In genomic region chr19:5831958-5832320, GRCm38 (mm10) we compare ENCODE assay signal across 12 mouse cellular contexts. TPM values are rescaled to one million over a fixed set of nuclear protein-coding genes. Genes with fewer than 3 reads are reported as not detected.
A peak's percentile ranks its signal among the peaks of the same experiment; 100 is the strongest.
DNase-seq lines count a peak whose midpoint lies in the region; ATAC-seq and TF ChIP-seq lines count a peak whose summit lies in the region.
"Had no signal": no experiment of that assay in that cellular context is flagged by ENCODE, and none has a peak within 500 bp of the region (broad histone marks: within the 10 kb centered on the region; RNA-seq: fewer than 3 reads in every experiment).

No protein-coding gene starts in this region.

- no peak overlapping the region for H3K9ac ChIP-seq in kidney, embryonic 15.5 days
- H3K9ac ChIP-seq: lung, embryonic 14.5 days had no signal

- no peak for TF ChIP-seq CTCF in gastrocnemius, adult 2 months (IDR thresholded peaks at IDR 0.05)

- no peak for DNase-seq in gastrocnemius, adult 2 months
- DNase-seq in gastrocnemius, postnatal 4 days (ENCODE audit: low spot score in 2 of 2), result no peak
- DNase-seq in kidney, postnatal 4 days, result no peak
- DNase-seq in spleen, postnatal 36 days (ENCODE audit: low spot score in 2 of 2), result no peak
- DNase-seq: cerebellum, adult 2 months; left cerebral cortex, postnatal 4 days; thymus, adult 2 months had no signal

- no peaks in the 10 kb centered on the region for H3K27me3 ChIP-seq in kidney, embryonic 15.5 days
- no peaks in the 10 kb centered on the region for H3K27me3 ChIP-seq in megakaryocyte, embryonic 14.5 days (replicated peaks)

- H3K9me3 ChIP-seq in kidney, embryonic 15.5 days (replicated peaks), result no peaks in the 10 kb centered on the region
- H3K9me3 ChIP-seq in megakaryocyte, embryonic 14.5 days, result no peaks in the 10 kb centered on the region
- H3K9me3 ChIP-seq: midbrain, embryonic 10.5 days had no signal

- intact Hi-C loops in gastrocnemius, adult 2 months (cut with DNase I), result no loop called here

- H3K27ac ChIP-seq in gastrocnemius, adult 2 months, result peak overlapping the region; percentile 98
- H3K27ac ChIP-seq in kidney, embryonic 15.5 days, result peak overlapping the region; percentile 63
- H3K27ac ChIP-seq: midbrain, embryonic 10.5 days had no signal

- no peak overlapping the region for H3K4me2 ChIP-seq in kidney, embryonic 15.5 days
- H3K4me2 ChIP-seq: lung, embryonic 14.5 days had no signal

- peaks cover 29% of the 10 kb centered on the region for H3K4me1 ChIP-seq in kidney, embryonic 15.5 days
- peaks cover 96% of the 10 kb centered on the region for H3K4me1 ChIP-seq in megakaryocyte, embryonic 14.5 days

- 86% methylated on average over 4 of the region's 4 CpGs for WGBS in kidney, embryonic 15.5 days

- H3K4me3 ChIP-seq in gastrocnemius, adult 2 months, result peak overlapping the region; percentile 94
- H3K4me3 ChIP-seq in kidney, embryonic 15.5 days (replicated peaks), result no peak overlapping the region
- H3K4me3 ChIP-seq in megakaryocyte, embryonic 14.5 days (replicated peaks), result peak overlapping the region; percentile 57
- H3K4me3 ChIP-seq: midbrain, embryonic 10.5 days had no signal

- ATAC-seq in kidney, embryonic 15.5 days (replicated peaks; ENCODE audit: low FRiP score), result no peak
- ATAC-seq in megakaryocyte, adult 5-6 weeks (ENCODE audit: poor library complexity, severe bottlenecking), result no peak

- H3K36me3 ChIP-seq in kidney, embryonic 15.5 days, result no peaks in the 10 kb centered on the region
- peaks cover 97% of the 10 kb centered on the region for H3K36me3 ChIP-seq in megakaryocyte, embryonic 14.5 days (replicated peaks; ENCODE audit: low read length)
- H3K36me3 ChIP-seq: midbrain, embryonic 10.5 days had no signal

RNA-seq across cellular contexts. Expression of gene Frmd8, which starts 43.1 kb away (rescaled TPM):
- total RNA-seq in gastrocnemius, adult 2 months (2021), result 1 to 10 TPM; 3.4 to 4.0 TPM
- total RNA-seq in gastrocnemius, postnatal 4 days (2021), result 10 to 100 TPM; 16.2 to 16.7 TPM
- polyA plus RNA-seq in kidney, embryonic 15.5 days (2015; fragmentation: Nextera tagmentation; extraction: Ambion mirVana), result 40.2 and 43.1 TPM in 2 replicates
- polyA plus RNA-seq in megakaryocyte, embryonic 14.5 days (2012; ENCODE audit: insufficient read depth, low replicate concordance), result 28.5 and 57.6 TPM in 2 replicates
- total RNA-seq in megakaryocyte, adult 5-6 weeks (2015), result 21.4 and 21.9 TPM in 2 replicates
- 19.3 and 23.3 TPM in 2 replicates for total RNA-seq in megakaryocyte, adult 5-6 weeks (2017)

RNA-seq across cellular contexts. Expression of gene Slc25a45, which starts 45.7 kb away (rescaled TPM):
- total RNA-seq in gastrocnemius, adult 2 months (2021), result under 1 TPM; 0.79 to 0.84 TPM
- total RNA-seq in gastrocnemius, postnatal 4 days (2021), result 1 to 10 TPM; 3.7 to 3.8 TPM
- polyA plus RNA-seq in kidney, embryonic 15.5 days (2015; fragmentation: Nextera tagmentation; extraction: Ambion mirVana), result 8.1 and 8.5 TPM in 2 replicates
- polyA plus RNA-seq in megakaryocyte, embryonic 14.5 days (2012; ENCODE audit: insufficient read depth, low replicate concordance), result 3.6 and 6.9 TPM in 2 replicates
- 55.6 and 67.9 TPM in 2 replicates for total RNA-seq in megakaryocyte, adult 5-6 weeks (2015)
- total RNA-seq in megakaryocyte, adult 5-6 weeks (2017), result 69.1 and 73.5 TPM in 2 replicates

Comparison
In these comparisons a context has a peak if more than half of its experiments do, and no peak if none do; other contexts are left out.
1. RNA of gene Slc25a45, which starts 45.7 kb away (total RNA-seq): 55.6 to 73.5 TPM in megakaryocyte, adult 5-6 weeks; 3.7 to 3.8 TPM in gastrocnemius, postnatal 4 days and 0.79 to 0.84 TPM in gastrocnemius, adult 2 months; every median in the first group is over 10 times any median in the second.